Mouse (Mus musculus) midbrain, embryonic 13.5 days (tissue): Measurements from ENCODE around the gene Plk5. TPM values are rescaled to one million over a fixed set of nuclear protein-coding genes. Genes with fewer than 3 reads are reported as not detected.

Source experiments
- ATAC-seq: fragments of 200-750 bp; cut with Nextera tagmentation; 2 replicates; pipeline ENCODE4 v1.8.0; 2017; ENCODE audit warnings: mild to moderate bottlenecking, moderate TSS enrichment, moderate library complexity
- H3K27ac ChIP-seq: fragments of 300-500 bp; sonication (generic); 2 replicates; pipeline ENCODE4 v1.5.1; 2015; ENCODE audit warnings: inconsistent platforms, mild to moderate bottlenecking, moderate library complexity
- H3K27me3 ChIP-seq: fragments of 300-500 bp; sonication (generic); 2 replicates; pipeline ENCODE4 v1.6.1; 2015; ENCODE audit warnings: mild to moderate bottlenecking, inconsistent platforms
- H3K36me3 ChIP-seq: fragments of 300-500 bp; sonication (generic); 2 replicates; pipeline ENCODE4 v1.6.1; 2015; ENCODE audit warnings: mild to moderate bottlenecking, inconsistent platforms
- H3K4me1 ChIP-seq: fragments of 300-500 bp; sonication (generic); replicated peaks from 2 replicates; pipeline ENCODE4 v1.6.1; 2015; ENCODE audit warnings: inconsistent platforms
- H3K4me2 ChIP-seq: fragments of 300-500 bp; sonication (generic); replicated peaks from 2 replicates; pipeline ENCODE4 v1.6.1; 2015; ENCODE audit warnings: moderate library complexity, mild to moderate bottlenecking, inconsistent platforms
- H3K4me3 ChIP-seq: fragments of 300-500 bp; sonication (generic); replicated peaks from 2 replicates; pipeline ENCODE4 v1.5.1; 2015; ENCODE audit warnings: mild to moderate bottlenecking, inconsistent platforms
- H3K9ac ChIP-seq: fragments of 300-500 bp; sonication (generic); replicated peaks from 2 replicates; pipeline ENCODE4 v1.6.1; 2015; ENCODE audit warnings: mild to moderate bottlenecking, inconsistent platforms
- H3K9me3 ChIP-seq: fragments of 300-500 bp; sonication (generic); 2 replicates; pipeline ENCODE4 v1.6.1; 2016; ENCODE audit warnings: mild to moderate bottlenecking, inconsistent platforms
- WGBS: fragments of 180-500 bp; shearing (Covaris S2); methylation state at CpG from one replicate; pipeline ENCODE4 v1.1.7; 2015; 5-methylcytosine and 5-hydroxymethylcytosine counted together
- polyA plus RNA-seq: library from polyadenylated mRNA; unstranded; fragments of >200 nt; fragmentation: Nextera tagmentation; extraction: Ambion mirVana; gene quantifications from 2 replicates; pipeline ENCODE4 v1.2.1, GENCODE M21; 2015

Gene Plk5
- polyA plus RNA-seq, 1 experiment from 2014 or later, result 0.96 TPM

GRCm38 (mm10) chr10:80384115-80384639, 27.9 kb downstream of the Plk5 start:
- WGBS, result 87% methylated on average over 4 of the region's 4 CpGs
- Histone ChIP-seq H3K27ac (peak overlapping the region; percentile 99; the same call in 1 of the 2 replicates), H3K4me1 (peaks cover 54% of the 10 kb centered on the region), H3K27me3 (no peaks in the 10 kb centered on the region), H3K9ac (peak overlapping the region; percentile 100), H3K4me2 (peak overlapping the region; percentile 98), H3K9me3 (no peaks in the 10 kb centered on the region), H3K36me3 (peaks cover 58% of the 10 kb centered on the region), H3K4me3 (peak overlapping the region; percentile 100)
- ATAC-seq, result no peak

GRCm38 (mm10) chr10:80384709-80385108, 28.4 kb downstream of the Plk5 start:
- 69% methylated on average over 7 of the region's 7 CpGs for WGBS
- ATAC-seq, result no peak
- Histone ChIP-seq H3K4me1 (peaks cover 54% of the 10 kb centered on the region), H3K9ac (peak overlapping the region; percentile 100), H3K9me3 (no peaks in the 10 kb centered on the region), H3K4me2 (peak overlapping the region; percentile 98), H3K27me3 (no peaks in the 10 kb centered on the region), H3K4me3 (peak overlapping the region; percentile 100), H3K36me3 (peaks cover 53% of the 10 kb centered on the region), H3K27ac (peak overlapping the region; percentile 99)

- peak overlapping the region; percentile 100 for H3K9ac ChIP-seq
- ATAC-seq, result peak; percentile 26
- peak overlapping the region; percentile 99 for H3K27ac ChIP-seq
- H3K4me3 ChIP-seq, result peak overlapping the region; percentile 100
- H3K9me3 ChIP-seq, result no peaks in the 10 kb centered on the region
- 6% methylated on average over 7 of the region's 7 CpGs for WGBS
- H3K36me3 ChIP-seq, result peaks cover 54% of the 10 kb centered on the region
- peaks cover 54% of the 10 kb centered on the region for H3K4me1 ChIP-seq
- peak overlapping the region; percentile 98 for H3K4me2 ChIP-seq
- no peaks in the 10 kb centered on the region for H3K27me3 ChIP-seq
Observed at GRCm38 (mm10) chr10:80385310-80385709, 29.1 kb downstream of the Plk5 start.

- H3K9me3 ChIP-seq, result no peaks in the 10 kb centered on the region
- peak overlapping the region; percentile 100 for H3K9ac ChIP-seq
- ATAC-seq, result peak; percentile 83
- peak overlapping the region; percentile 99 for H3K27ac ChIP-seq
- no peaks in the 10 kb centered on the region for H3K27me3 ChIP-seq
- H3K4me1 ChIP-seq, result peaks cover 48% of the 10 kb centered on the region
- peak overlapping the region; percentile 100 for H3K4me3 ChIP-seq
- peaks cover 56% of the 10 kb centered on the region for H3K36me3 ChIP-seq
- H3K4me2 ChIP-seq, result peak overlapping the region; percentile 98
- under 1% methylated on average over 34 of the region's 34 CpGs for WGBS
Observed at GRCm38 (mm10) chr10:80385811-80386734, 29.8 kb downstream of the Plk5 start.

- peak overlapping the region; percentile 100 for H3K9ac ChIP-seq
- H3K9me3 ChIP-seq, result no peaks in the 10 kb centered on the region
- WGBS, result under 1% methylated on average over 69 of the region's 94 CpGs
- H3K4me1 ChIP-seq, result peaks cover 40% of the 10 kb centered on the region
- peak overlapping the region; percentile 100 for H3K4me3 ChIP-seq
- no peak for ATAC-seq
- peak overlapping the region; percentile 98 for H3K4me2 ChIP-seq
- H3K36me3 ChIP-seq, result peaks cover 56% of the 10 kb centered on the region
- H3K27me3 ChIP-seq, result no peaks in the 10 kb centered on the region
- peak overlapping the region; percentile 99 for H3K27ac ChIP-seq
Observed at GRCm38 (mm10) chr10:80386735-80387471, 30.6 kb downstream of the Plk5 start.

- peak within 1 kb of the TSS; percentile 100 for H3K9ac ChIP-seq
- H3K27me3 ChIP-seq, result no peaks in the 10 kb centered on the region
- peaks cover 56% of the 10 kb centered on the region for H3K36me3 ChIP-seq
- H3K9me3 ChIP-seq, result no peaks in the 10 kb centered on the region
- peak within 1 kb of the TSS; percentile 99 for H3K27ac ChIP-seq
- H3K4me3 ChIP-seq, result peak within 1 kb of the TSS; percentile 100
- H3K4me2 ChIP-seq, result peak within 1 kb of the TSS; percentile 98
- peaks cover 36% of the 10 kb centered on the region for H3K4me1 ChIP-seq
- peak; percentile 32; the same call in 1 of the 2 replicates for ATAC-seq
- WGBS, result 0% methylated on average over 7 of the region's 61 CpGs
Observed at GRCm38 (mm10) chr10:80387522-80387959, 31.3 kb downstream of the Plk5 start, which contains the start of gene Mex3d. TSS of gene Mex3d (minus strand) at chr10:80387659.

- Histone ChIP-seq H3K4me1 (peaks cover 24% of the 10 kb centered on the region), H3K9ac (no peak overlapping the region), H3K36me3 (peaks cover 56% of the 10 kb centered on the region), H3K27me3 (no peaks in the 10 kb centered on the region), H3K9me3 (no peaks in the 10 kb centered on the region), H3K27ac (peak overlapping the region; percentile 59; the same call in 1 of the 2 replicates), H3K4me3 (peak overlapping the region; percentile 100; the same call in 1 of the 2 replicates), H3K4me2 (peak overlapping the region; percentile 98; the same call in 1 of the 2 replicates)
- 25% methylated on average over 2 of the region's 2 CpGs for WGBS
- no peak for ATAC-seq
Observed at GRCm38 (mm10) chr10:80388731-80389130, 32.5 kb downstream of the Plk5 start.

GRCm38 (mm10) chr10:80389185-80389708, 33.0 kb downstream of the Plk5 start:
- no peak for ATAC-seq

GRCm38 (mm10) chr10:80390697-80391096, 34.4 kb downstream of the Plk5 start:
- 87% methylated on average over 9 of the region's 9 CpGs for WGBS

More at GRCm38 (mm10) chr10:80389185-80389708, 33.0 kb downstream of the Plk5 start:
- Histone ChIP-seq H3K27ac (no peak overlapping the region), H3K4me3 (no peak overlapping the region), H3K9me3 (no peaks in the 10 kb centered on the region), H3K36me3 (peaks cover 56% of the 10 kb centered on the region), H3K9ac (no peak overlapping the region), H3K27me3 (no peaks in the 10 kb centered on the region), H3K4me2 (no peak overlapping the region), H3K4me1 (peaks cover 19% of the 10 kb centered on the region)
- 78% methylated on average over 4 of the region's 4 CpGs for WGBS

GRCm38 (mm10) chr10:80392687-80393086, 36.4 kb downstream of the Plk5 start:
- WGBS, result 98% methylated on average over 5 of the region's 5 CpGs
- peaks cover 68% of the 10 kb centered on the region for H3K36me3 ChIP-seq

More at GRCm38 (mm10) chr10:80390697-80391096, 34.4 kb downstream of the Plk5 start:
- H3K4me3 ChIP-seq, result no peak overlapping the region
- ATAC-seq, result no peak
- no peaks in the 10 kb centered on the region for H3K9me3 ChIP-seq
- no peak overlapping the region for H3K9ac ChIP-seq
- H3K4me1 ChIP-seq, result peaks cover 10% of the 10 kb centered on the region
- peaks cover 60% of the 10 kb centered on the region for H3K36me3 ChIP-seq
- no peak overlapping the region for H3K27ac ChIP-seq
- H3K4me2 ChIP-seq, result no peak overlapping the region
- H3K27me3 ChIP-seq, result no peaks in the 10 kb centered on the region

GRCm38 (mm10) chr10:80395025-80395627, 38.9 kb downstream of the Plk5 start:
- H3K27ac ChIP-seq, result no peak overlapping the region
- no peak overlapping the region for H3K4me3 ChIP-seq
- H3K4me1 ChIP-seq, result peaks cover 30% of the 10 kb centered on the region
- WGBS, result 96% methylated on average over 35 of the region's 35 CpGs
- H3K36me3 ChIP-seq, result peaks cover 64% of the 10 kb centered on the region
- no peaks in the 10 kb centered on the region for H3K27me3 ChIP-seq
- H3K9ac ChIP-seq, result no peak overlapping the region
- H3K9me3 ChIP-seq, result no peaks in the 10 kb centered on the region
- ATAC-seq, result no peak
- no peak overlapping the region for H3K4me2 ChIP-seq

More at GRCm38 (mm10) chr10:80392687-80393086, 36.4 kb downstream of the Plk5 start:
- H3K4me1 ChIP-seq, result peaks cover 29% of the 10 kb centered on the region
- H3K27me3 ChIP-seq, result no peaks in the 10 kb centered on the region
- H3K9me3 ChIP-seq, result no peaks in the 10 kb centered on the region
- H3K9ac ChIP-seq, result no peak overlapping the region
- no peak overlapping the region for H3K27ac ChIP-seq
- no peak for ATAC-seq
- no peak overlapping the region for H3K4me3 ChIP-seq
- no peak overlapping the region for H3K4me2 ChIP-seq
